Mouse (Mus musculus): ENCODE measurements around the gene Pds5b.

GRCm38 (mm10) chr5:150789039-150789438 is 115.5 kb downstream of the Pds5b start:
- no peak for TF ChIP-seq POLR2A (IDR thresholded peaks at IDR 0.05; ENCODE audit: extremely low read depth, insufficient read depth, low read length)
- TF ChIP-seq CTCF (IDR thresholded peaks at IDR 0.05; ENCODE audit: extremely low read depth, insufficient read depth, low read length), result no peak

Data from cortical plate, adult 2 months (tissue).